Mouse (Mus musculus) right cerebral cortex, postnatal 10 days (tissue): ENCODE results near the gene 3110009E18Rik.
A peak's percentile ranks its signal among the peaks of the same experiment; 100 is the strongest.

Experiments used
- DNase-seq, 2 experiments: peaks; one replicate each; pipeline ENCODE4 v3.0.0; 2021; ENCODE audit warnings: low spot score in 2 of 2

3110009E18Rik gene

GRCm38 (mm10) chr1:120120969-120121811, at the start of gene 3110009E18Rik, which contains the start of gene Dbi:
Gene 3110009E18Rik (plus strand): TSS chr1:120121187.
Gene Dbi (minus strand): TSS chr1:120121078.
- DNase-seq = peak; percentile 98 to 99

GRCm38 (mm10) chr1:120072900-120073299, 48.1 kb upstream of the 3110009E18Rik start:
- peak; percentile 39 to 42 for DNase-seq

- peak; percentile 54 to 68 for DNase-seq
Measured at GRCm38 (mm10) chr1:120073519-120074306, 47.3 kb upstream of the 3110009E18Rik start, which contains the start of gene Tmem37. Gene Tmem37 (minus strand): TSS chr1:120074074.

GRCm38 (mm10) chr1:120074307-120074702, 46.7 kb upstream of the 3110009E18Rik start:
- no peak for DNase-seq

DNA sequence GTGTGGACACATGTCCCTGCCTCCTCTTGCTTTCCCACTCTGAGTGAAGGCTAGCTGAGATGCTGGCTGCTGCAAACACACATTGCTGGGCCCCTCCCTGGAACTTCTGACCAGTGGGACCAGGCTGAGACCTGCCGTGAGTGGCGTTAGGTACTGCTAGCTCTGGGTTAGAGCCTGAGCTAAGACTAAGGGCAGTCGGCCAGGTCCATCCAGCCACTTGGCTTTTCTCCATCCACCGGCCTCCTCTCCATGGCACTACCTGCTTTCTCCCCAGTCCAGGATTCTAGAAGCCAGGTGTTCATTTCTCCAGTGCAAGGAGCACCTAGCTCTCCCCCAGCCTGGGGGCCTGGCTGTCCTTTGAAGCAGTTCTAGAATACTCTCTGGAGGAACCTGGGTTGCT, 46.1 kb upstream of the 3110009E18Rik start:
- DNase-seq = no peak

DNA sequence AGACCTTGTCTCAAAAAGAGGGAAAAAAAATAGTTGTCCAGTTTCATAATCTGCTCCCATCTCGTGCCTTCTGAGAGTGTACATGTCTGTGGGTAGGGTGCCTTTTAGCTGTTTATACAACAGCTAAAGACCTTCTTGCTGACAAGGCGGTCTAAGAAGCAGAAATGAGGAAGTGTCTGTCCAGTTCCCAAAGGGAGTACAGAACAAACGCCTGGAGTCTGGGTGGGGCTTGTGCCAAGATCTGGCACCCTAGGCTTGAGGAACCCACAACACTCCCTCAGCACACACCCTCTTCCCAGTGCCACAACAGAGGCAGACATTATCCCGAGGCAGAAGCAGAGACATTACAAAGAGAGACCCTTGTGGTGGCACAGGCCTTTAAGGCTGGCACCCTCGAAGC, 45.5 kb upstream of the 3110009E18Rik start:
- DNase-seq = peak in 1 of 2 experiments; percentile 42

- no peak for DNase-seq
Measured at GRCm38 (mm10) chr1:120077746-120078410, 43.1 kb upstream of the 3110009E18Rik start.

DNA sequence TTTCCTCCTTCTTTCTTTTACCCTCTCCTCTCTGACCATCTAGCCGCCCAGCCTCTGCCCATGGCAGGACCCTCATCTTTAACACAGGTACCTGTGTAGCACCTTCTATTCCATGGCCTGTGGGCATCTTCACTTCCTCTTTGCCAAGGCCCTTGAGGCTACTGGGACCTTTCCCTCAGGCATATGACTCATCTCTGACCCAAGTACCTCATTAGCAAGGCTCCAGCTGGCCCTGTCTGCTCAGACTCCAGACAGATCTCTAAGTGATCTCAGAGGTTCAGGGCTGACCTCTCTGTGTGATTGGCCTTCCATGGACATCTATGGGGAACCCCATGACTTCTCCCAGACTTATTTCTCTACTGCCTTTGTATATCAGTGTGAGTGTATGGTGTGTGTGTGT, 40.4 kb upstream of the 3110009E18Rik start:
- DNase-seq = no peak

GRCm38 (mm10) chr1:120082957-120083585, 37.9 kb upstream of the 3110009E18Rik start:
- DNase-seq = no peak

- DNase-seq = no peak
Measured at GRCm38 (mm10) chr1:120083921-120084517, 37.0 kb upstream of the 3110009E18Rik start.

DNA sequence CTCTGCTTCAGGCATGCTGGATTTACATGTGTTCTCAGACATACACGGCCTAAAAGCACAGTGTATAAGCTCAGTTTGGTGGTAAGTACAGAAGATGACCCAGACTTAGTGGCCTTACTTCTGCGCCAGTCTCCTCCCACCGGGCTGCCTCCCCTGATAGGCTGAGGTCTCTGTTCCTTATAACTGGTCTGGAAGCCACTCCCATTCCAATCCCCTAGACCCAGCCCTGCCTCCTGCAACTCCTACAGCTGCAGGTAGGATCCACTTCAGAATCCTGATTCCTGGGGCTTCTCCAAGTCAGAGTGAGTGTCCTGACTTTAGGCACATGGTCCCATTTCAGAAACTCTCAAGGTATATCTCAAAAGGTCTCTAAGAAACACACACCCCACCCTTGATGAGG, 35.3 kb upstream of the 3110009E18Rik start:
- DNase-seq = no peak

DNA sequence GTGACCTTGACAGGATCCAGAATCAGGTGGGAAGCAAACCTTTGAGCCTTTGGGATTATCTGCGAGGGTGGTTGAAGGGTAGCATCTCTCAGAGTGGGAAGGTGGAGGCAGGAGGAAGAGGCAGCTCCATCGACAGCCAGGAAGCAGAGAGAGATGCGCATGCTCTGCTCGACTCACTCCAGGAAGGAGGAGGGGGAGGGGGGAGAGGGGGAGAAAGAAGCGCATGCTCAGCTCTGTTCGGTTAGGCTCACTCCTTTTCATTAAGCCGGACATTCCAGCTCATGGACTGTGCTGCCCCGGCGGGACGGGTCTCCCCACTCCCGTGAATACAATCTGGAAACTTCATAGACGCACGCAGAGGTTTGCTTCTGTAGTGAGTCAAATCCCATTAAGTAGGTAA, 34.3 kb upstream of the 3110009E18Rik start:
- DNase-seq = no peak

DNA sequence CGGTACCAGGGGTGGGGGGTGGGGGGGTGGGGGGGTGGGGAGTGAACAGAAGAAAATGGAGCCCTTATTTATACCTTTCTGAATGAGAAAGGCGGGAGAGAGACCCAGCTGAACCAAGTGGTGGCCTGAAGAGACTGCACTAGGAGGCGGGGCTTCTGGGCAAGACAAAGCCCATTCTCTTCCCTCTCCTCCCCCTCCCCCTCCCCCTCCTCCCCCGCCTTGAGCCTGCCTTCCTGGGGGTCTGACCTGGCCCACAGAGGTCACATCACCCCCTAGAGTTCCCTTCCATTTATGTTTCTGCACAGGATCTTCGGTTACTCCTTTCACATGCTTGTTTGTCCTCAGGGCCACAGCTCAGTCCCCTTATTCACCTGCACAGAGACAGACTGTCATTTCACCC, 31.8 kb upstream of the 3110009E18Rik start:
- no peak for DNase-seq

- DNase-seq = no peak
Measured at GRCm38 (mm10) chr1:120090880-120091570, 30.0 kb upstream of the 3110009E18Rik start.

GRCm38 (mm10) chr1:120093482-120094134, 27.4 kb upstream of the 3110009E18Rik start:
- peak; percentile 85 to 91 for DNase-seq

GRCm38 (mm10) chr1:120094920-120095319, 26.1 kb upstream of the 3110009E18Rik start:
- no peak for DNase-seq

DNA sequence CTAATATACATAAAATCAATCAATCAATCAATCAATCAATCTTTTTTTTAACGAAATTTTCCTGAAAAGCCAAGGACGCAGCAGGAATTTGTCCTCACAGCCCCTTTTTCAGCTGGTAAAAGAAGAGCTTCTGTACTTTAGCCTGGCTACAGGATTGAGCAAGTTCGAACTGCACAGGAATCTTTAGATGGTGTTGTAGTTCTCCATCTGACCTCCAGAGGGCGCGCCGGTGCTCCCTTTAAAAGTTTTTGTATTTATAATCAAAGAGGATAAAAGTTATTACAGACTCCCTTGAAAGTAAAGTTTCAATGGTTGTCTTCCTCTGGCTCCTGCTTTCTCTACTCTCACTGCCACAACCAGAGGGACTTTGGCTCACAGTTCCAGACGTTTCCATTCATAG, 22.7 kb upstream of the 3110009E18Rik start:
- DNase-seq = peak; percentile 59 to 78

DNA sequence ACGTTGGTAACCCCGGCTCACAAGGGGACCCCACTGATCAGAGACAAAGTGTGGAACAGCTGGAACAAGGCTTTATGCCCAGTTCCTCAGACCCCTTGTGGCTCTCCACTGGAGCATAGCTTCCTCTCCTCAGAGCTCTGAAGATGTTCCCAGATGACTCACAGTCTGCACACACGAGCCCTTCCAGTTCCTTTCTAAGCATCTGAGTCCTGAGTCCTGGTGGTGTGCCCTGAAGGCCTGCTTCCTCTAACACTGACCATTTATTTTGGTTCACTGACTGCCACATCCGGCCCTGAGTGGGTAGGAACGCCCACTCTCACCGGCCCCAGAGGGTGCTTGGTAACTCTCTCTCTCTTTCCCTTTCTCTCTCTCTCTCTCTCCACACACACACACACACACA, 21.5 kb upstream of the 3110009E18Rik start:
- DNase-seq = peak; percentile 40 to 53

DNA sequence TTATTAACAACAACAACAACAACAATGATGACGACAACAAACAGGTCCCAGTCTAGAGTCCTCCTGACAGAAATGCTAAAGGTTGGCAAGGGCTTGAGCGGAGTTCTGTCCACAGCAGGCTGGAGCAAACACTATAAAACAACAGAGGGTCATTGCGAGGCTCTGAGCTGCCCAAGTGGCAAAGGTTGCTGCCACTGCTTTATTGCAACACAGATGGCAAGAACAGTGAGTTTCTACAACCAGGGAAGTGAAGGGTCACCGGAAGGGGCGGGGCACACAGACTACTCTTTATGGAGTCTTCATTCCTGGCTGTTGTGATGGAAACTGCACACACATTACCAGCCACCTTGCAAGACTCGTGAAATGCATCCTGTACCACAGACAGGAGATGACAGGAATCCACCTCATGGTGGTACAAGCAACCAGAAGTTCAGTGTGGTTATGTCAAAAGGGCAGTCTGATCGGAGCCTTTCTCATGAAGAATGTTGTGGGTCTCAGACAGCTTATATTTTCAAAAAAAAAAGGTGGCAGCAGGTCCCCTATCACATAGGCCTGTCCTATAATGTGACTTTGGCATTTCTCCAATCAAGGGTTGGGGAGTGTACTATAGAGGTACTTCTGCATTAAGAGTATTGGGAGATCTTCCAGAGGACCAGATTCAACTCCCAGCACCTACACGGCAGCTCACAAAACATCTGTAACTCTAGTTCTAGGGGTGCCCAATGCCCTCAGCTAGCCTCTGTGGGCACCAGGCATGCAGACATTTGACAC, 20.3 kb upstream of the 3110009E18Rik start:
- DNase-seq = no peak
